Mouse (Mus musculus): ENCODE results near the gene Cyb561d1. TPM values are rescaled to one million over a fixed set of nuclear protein-coding genes. Genes with fewer than 3 reads are reported as not detected.

Gene Cyb561d1
- polyA plus RNA-seq, 1 experiment = 3.2 TPM

DNA sequence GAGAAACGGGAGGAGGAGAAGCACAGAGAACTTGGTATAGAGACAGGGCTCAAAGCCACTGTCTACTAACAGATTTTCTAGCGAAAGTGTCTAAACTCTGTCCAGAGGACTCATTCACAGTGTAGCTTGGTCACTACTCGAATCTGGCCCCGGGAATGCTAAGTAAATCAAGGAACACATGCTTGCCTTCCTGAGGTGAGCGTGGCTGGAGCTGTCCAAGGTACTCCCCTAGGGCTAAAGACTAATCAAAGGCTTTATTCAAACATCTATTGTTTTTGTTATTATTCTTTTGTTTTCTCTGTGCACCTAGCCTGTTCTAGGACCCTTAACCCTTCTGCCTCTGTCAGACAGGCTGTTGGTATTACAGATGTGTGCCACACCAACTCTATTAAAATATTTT lies 13.7 kb upstream of the Cyb561d1 start:
- Histone ChIP-seq H3K4me3 (no peak overlapping the region), H3ac (ENCODE audit: control insufficient read depth, insufficient read length) (no peak overlapping the region), H3K36me3 (ENCODE audit: control insufficient read depth, insufficient read depth) (no peaks in the 10 kb centered on the region), H3K79me2 (ENCODE audit: control insufficient read depth, insufficient read depth) (peaks cover 2% of the 10 kb centered on the region), H3K4me2 (ENCODE audit: low read depth) (no peak overlapping the region), H3K27me3 (ENCODE audit: control insufficient read depth, insufficient read depth, insufficient read length) (peaks cover 36% of the 10 kb centered on the region)
- TF ChIP-seq REST (IDR thresholded peaks at IDR 0.05; ENCODE audit: insufficient read depth, insufficient read length) (peak; percentile 88), MYOD1 (IDR thresholded peaks at IDR 0.05; ENCODE audit: control insufficient read depth in 1 of 3, insufficient read length in 2 of 3, low read depth in 2 of 3) (no peak), TCF12 (IDR thresholded peaks at IDR 0.05; ENCODE audit: insufficient read depth, poor library complexity, severe bottlenecking) (no peak), POLR2AphosphoS2 (IDR thresholded peaks at IDR 0.05; ENCODE audit: insufficient read length, low read depth) (no peak), MAX (IDR thresholded peaks at IDR 0.05; ENCODE audit: low read depth) (peak; percentile 75), CEBPB (IDR thresholded peaks at IDR 0.05; ENCODE audit: insufficient read depth, poor library complexity, severe bottlenecking) (no peak)

DNA sequence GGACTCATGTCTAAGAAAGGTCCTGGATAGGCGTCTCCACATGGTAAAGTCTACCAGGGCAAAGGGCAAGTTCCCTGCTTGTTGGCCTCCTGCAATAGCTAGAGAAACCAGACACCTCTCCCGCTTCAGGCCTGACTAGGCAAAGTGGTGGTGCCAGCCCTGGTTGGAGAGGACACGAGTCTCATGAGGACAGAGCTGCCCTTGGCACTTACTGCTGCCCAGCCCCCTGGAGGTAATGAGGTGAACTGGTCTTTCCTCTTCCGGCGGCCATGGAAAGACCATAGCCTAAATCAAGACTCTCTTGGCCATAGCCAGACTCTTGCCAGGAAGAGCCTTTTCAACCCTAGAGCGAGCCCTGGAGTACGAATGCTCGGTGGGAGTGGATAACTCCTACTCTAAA lies 11.4 kb upstream of the Cyb561d1 start:
- Histone ChIP-seq H3K27me3 (ENCODE audit: control insufficient read depth, insufficient read depth, insufficient read length) (peaks cover 13% of the 10 kb centered on the region), H3K4me2 (ENCODE audit: low read depth) (no peak overlapping the region), H3K36me3 (ENCODE audit: control insufficient read depth, insufficient read depth) (no peaks in the 10 kb centered on the region), H3K4me3 (no peak overlapping the region), H3ac (ENCODE audit: control insufficient read depth, insufficient read length) (no peak overlapping the region), H3K79me2 (ENCODE audit: control insufficient read depth, insufficient read depth) (peaks cover 6% of the 10 kb centered on the region)
- TF ChIP-seq CEBPB (IDR thresholded peaks at IDR 0.05; ENCODE audit: insufficient read depth, poor library complexity, severe bottlenecking) = no peak
- TF ChIP-seq SRF (IDR thresholded peaks at IDR 0.05; ENCODE audit: control insufficient read depth, insufficient read length, low read depth) = no peak
- TF ChIP-seq POLR2A (IDR thresholded peaks at IDR 0.05; ENCODE audit: insufficient read length, low read depth) = no peak
- TF ChIP-seq MYOD1 (IDR thresholded peaks at IDR 0.05; ENCODE audit: control insufficient read depth in 1 of 3, insufficient read length in 2 of 3, low read depth in 2 of 3) = no peak
- TF ChIP-seq TCF3 (IDR thresholded peaks at IDR 0.05; ENCODE audit: insufficient read length, low read depth) = no peak
- no peak for TF ChIP-seq MYOG (IDR thresholded peaks at IDR 0.05; ENCODE audit: control insufficient read depth in 1 of 3, insufficient read depth in 1 of 3, insufficient read length in 2 of 3, low read depth in 2 of 3)
- no peak for TF ChIP-seq POLR2AphosphoS2 (IDR thresholded peaks at IDR 0.05; ENCODE audit: insufficient read length, low read depth)
- TF ChIP-seq MAX (IDR thresholded peaks at IDR 0.05; ENCODE audit: low read depth) = no peak
- no peak for TF ChIP-seq USF1 (IDR thresholded peaks at IDR 0.05; ENCODE audit: low read depth)
- TF ChIP-seq TCF12 (IDR thresholded peaks at IDR 0.05; ENCODE audit: insufficient read depth, poor library complexity, severe bottlenecking) = no peak
- TF ChIP-seq REST (IDR thresholded peaks at IDR 0.05; ENCODE audit: insufficient read depth, insufficient read length) = no peak
- no peak for TF ChIP-seq E2F4 (IDR thresholded peaks at IDR 0.05; ENCODE audit: insufficient read depth)

DNA sequence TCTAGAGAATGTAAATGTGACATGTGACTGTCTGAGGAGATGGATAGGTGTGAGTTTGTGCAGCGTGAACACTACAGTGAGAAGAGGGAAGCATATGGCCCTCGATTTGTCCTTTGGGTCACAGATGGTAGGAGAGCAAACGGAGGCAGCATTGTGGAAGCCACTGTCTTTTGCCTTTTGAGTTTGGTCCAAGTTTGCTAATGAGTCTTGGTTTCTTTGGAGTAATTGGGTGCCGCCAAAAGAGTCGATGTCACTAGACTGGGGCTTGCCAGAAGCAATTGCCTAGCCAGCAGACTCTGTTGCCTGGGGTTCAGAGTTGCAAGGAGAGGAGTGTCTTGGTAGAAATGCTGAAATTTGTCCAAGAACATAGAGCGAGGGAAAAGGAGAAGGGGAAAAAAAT lies 10.8 kb upstream of the Cyb561d1 start:
- Histone ChIP-seq H3K27me3 (ENCODE audit: control insufficient read depth, insufficient read depth, insufficient read length) (peaks cover 10% of the 10 kb centered on the region), H3ac (ENCODE audit: control insufficient read depth, insufficient read length) (no peak overlapping the region), H3K4me2 (ENCODE audit: low read depth) (no peak overlapping the region), H3K36me3 (ENCODE audit: control insufficient read depth, insufficient read depth) (no peaks in the 10 kb centered on the region), H3K4me3 (peak overlapping the region; percentile 84), H3K79me2 (ENCODE audit: control insufficient read depth, insufficient read depth) (peaks cover 6% of the 10 kb centered on the region)
- TF ChIP-seq MYOG (IDR thresholded peaks at IDR 0.05; ENCODE audit: control insufficient read depth in 1 of 3, insufficient read depth in 1 of 3, insufficient read length in 2 of 3, low read depth in 2 of 3) (no peak), MYOD1 (IDR thresholded peaks at IDR 0.05; ENCODE audit: control insufficient read depth in 1 of 3, insufficient read length in 2 of 3, low read depth in 2 of 3) (no peak)

DNA sequence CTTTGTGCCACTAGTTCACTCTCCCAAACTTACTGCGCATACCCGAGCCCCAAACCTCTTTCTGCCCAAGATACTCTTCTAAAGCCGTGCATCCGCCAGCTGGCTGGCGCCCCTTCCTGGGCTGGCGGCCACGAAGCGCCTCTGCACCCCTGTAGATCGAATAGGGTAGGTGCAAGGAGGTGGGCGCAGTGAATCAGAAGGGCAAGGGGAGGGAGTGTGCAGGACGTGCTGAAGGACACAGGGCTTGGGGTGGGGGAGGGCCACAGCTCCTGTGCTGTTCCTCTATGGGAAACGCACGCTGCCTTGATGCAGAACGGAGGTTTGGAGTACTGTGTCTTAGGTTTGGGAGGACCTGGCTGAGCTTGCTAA lies 9.7 kb upstream of the Cyb561d1 start, which contains the start of gene Atxn7l2:
Gene Atxn7l2 (minus strand): TSS at position 164 of the 369 bp plus-strand sequence.
- Histone ChIP-seq H3K4me3 (peak within 1 kb of the TSS; percentile 84), H3K4me2 (ENCODE audit: low read depth) (peak within 1 kb of the TSS; percentile 92), H3K36me3 (ENCODE audit: control insufficient read depth, insufficient read depth) (peaks cover 6% of the 10 kb centered on the region), H3K27me3 (ENCODE audit: control insufficient read depth, insufficient read depth, insufficient read length) (no peaks in the 10 kb centered on the region), H3K79me2 (ENCODE audit: control insufficient read depth, insufficient read depth) (peaks cover 6% of the 10 kb centered on the region), H3ac (ENCODE audit: control insufficient read depth, insufficient read length) (peak within 1 kb of the TSS; percentile 35)
- TF ChIP-seq POLR2A (IDR thresholded peaks at IDR 0.05; ENCODE audit: insufficient read length, low read depth) (no peak), USF1 (IDR thresholded peaks at IDR 0.05; ENCODE audit: low read depth) (no peak), CEBPB (IDR thresholded peaks at IDR 0.05; ENCODE audit: insufficient read depth, poor library complexity, severe bottlenecking) (no peak), TCF3 (IDR thresholded peaks at IDR 0.05; ENCODE audit: insufficient read length, low read depth) (no peak), MYOG (IDR thresholded peaks at IDR 0.05; ENCODE audit: control insufficient read depth in 1 of 3, insufficient read depth in 1 of 3, insufficient read length in 2 of 3, low read depth in 2 of 3) (no peak), MYOD1 (IDR thresholded peaks at IDR 0.05; ENCODE audit: control insufficient read depth in 1 of 3, insufficient read length in 2 of 3, low read depth in 2 of 3) (no peak), E2F4 (IDR thresholded peaks at IDR 0.05; ENCODE audit: insufficient read depth) (no peak)

DNA sequence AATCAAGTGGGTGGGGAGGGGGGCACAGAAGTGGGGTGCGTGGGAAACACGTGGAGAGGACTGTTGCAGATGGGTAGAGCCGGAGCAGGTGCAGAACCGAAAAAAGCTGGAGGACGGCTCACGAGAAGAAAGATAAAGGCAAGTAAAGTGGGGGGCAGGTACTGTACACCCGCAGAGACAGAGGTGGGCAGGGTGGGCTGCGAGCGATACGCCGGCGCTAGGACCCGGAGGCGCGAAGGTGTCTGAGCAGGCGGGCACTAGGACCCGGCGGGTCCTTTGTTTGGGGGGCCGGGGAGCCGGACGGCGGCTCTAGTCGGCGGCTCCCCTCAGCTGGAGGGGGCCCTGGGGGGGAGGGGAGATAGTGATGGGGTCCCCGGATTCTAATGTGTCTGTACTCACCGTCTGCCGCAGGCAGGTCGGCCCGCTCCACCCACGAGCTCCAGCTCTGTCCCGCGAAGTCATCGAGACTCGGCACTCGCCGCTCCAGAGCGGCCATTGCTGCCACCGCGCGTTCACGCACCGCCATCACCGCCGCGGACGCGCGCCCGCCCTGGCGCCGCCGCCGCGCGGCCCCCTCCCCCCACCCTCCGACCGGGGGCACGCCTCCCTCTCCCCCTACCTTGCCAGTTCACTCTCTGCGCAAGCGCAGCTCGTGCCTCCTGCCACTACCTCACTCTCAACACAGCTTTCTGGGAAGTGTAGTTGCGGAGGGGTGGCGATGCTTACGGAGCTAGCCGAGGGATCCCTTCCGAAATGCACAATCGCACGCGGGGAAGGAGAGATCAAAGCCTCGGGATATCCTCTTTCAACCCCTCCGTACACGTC lies 9.1 kb upstream of the Cyb561d1 start:
- H3K36me3 ChIP-seq (ENCODE audit: control insufficient read depth, insufficient read depth) = peaks cover 6% of the 10 kb centered on the region
- peak overlapping the region; percentile 35 for H3ac ChIP-seq (ENCODE audit: control insufficient read depth, insufficient read length)
- peak overlapping the region; percentile 92 for H3K4me2 ChIP-seq (ENCODE audit: low read depth)
- peaks cover 6% of the 10 kb centered on the region for H3K79me2 ChIP-seq (ENCODE audit: control insufficient read depth, insufficient read depth)
- TF ChIP-seq TCF12 (IDR thresholded peaks at IDR 0.05; ENCODE audit: insufficient read depth, poor library complexity, severe bottlenecking) = no peak
- peak in 1 of 3 experiments; percentile 27 for TF ChIP-seq MYOD1 (IDR thresholded peaks at IDR 0.05; ENCODE audit: control insufficient read depth in 1 of 3, insufficient read length in 2 of 3, low read depth in 2 of 3)
- TF ChIP-seq POLR2A (IDR thresholded peaks at IDR 0.05; ENCODE audit: insufficient read length, low read depth) = peak; percentile 87
- TF ChIP-seq POLR2AphosphoS2 (IDR thresholded peaks at IDR 0.05; ENCODE audit: insufficient read length, low read depth) = peak; percentile 69
- TF ChIP-seq CEBPB (IDR thresholded peaks at IDR 0.05; ENCODE audit: insufficient read depth, poor library complexity, severe bottlenecking) = no peak
- TF ChIP-seq MYOG (IDR thresholded peaks at IDR 0.05; ENCODE audit: control insufficient read depth in 1 of 3, insufficient read depth in 1 of 3, insufficient read length in 2 of 3, low read depth in 2 of 3) = peak in 2 of 3 experiments; percentile 18 to 36
- no peak for TF ChIP-seq TCF3 (IDR thresholded peaks at IDR 0.05; ENCODE audit: insufficient read length, low read depth)
- TF ChIP-seq REST (IDR thresholded peaks at IDR 0.05; ENCODE audit: insufficient read depth, insufficient read length) = no peak
- TF ChIP-seq SRF (IDR thresholded peaks at IDR 0.05; ENCODE audit: control insufficient read depth, insufficient read length, low read depth) = peak; percentile 47
- H3K4me3 ChIP-seq = peak overlapping the region; percentile 84
- no peaks in the 10 kb centered on the region for H3K27me3 ChIP-seq (ENCODE audit: control insufficient read depth, insufficient read depth, insufficient read length)

Measured in myocyte (in vitro differentiated cells).